Comparison of ENCODE assay signal across 7 mouse cellular contexts in genomic region chr11:69758090-69758456, GRCm38 (mm10). TPM values are rescaled to one million over a fixed set of nuclear protein-coding genes. Genes with fewer than 3 reads are reported as not detected.
DNase-seq lines count a peak whose midpoint lies in the region; ATAC-seq and TF ChIP-seq lines count a peak whose summit lies in the region.

No protein-coding gene starts in this region.

- H3K4me1 ChIP-seq in embryonic facial prominence, embryonic 11.5 days (ENCODE audit: control insufficient read depth, insufficient read depth, low read length): peaks cover 4% of the 10 kb centered on the region
- H3K4me1 ChIP-seq in kidney, adult 2 months (ENCODE audit: control insufficient read depth, insufficient read depth, low read length): peaks cover 9% of the 10 kb centered on the region; the same call in 1 of the 2 replicates
- peaks cover 43% of the 10 kb centered on the region for H3K4me1 ChIP-seq in limb, embryonic 12.5 days (replicated peaks)
- H3K4me1 ChIP-seq in midbrain, embryonic 15.5 days: peaks cover 54% of the 10 kb centered on the region
- H3K4me1 ChIP-seq in spleen, adult 2 months (ENCODE audit: control insufficient read depth, insufficient read depth, insufficient read length): peaks cover 14% of the 10 kb centered on the region; the same call in 1 of the 2 replicates

- no peak for TF ChIP-seq CTCF in kidney, adult 2 months (conservative IDR thresholded peaks at IDR 0.05; ENCODE audit: insufficient read depth, insufficient read length, low read depth, low read length)
- TF ChIP-seq CTCF in spleen, adult 2 months (IDR thresholded peaks at IDR 0.05; ENCODE audit: extremely low read depth, insufficient read depth, insufficient read length, insufficient replicate concordance): no peak

- peak overlapping the region; percentile 97 for H3K27ac ChIP-seq in embryonic facial prominence, embryonic 11.5 days (replicated peaks; ENCODE audit: low read depth, low read length)
- H3K27ac ChIP-seq in kidney, adult 2 months (ENCODE audit: insufficient read depth, low read depth, low read length): peak overlapping the region; percentile 88
- peak overlapping the region; percentile 98 for H3K27ac ChIP-seq in limb, embryonic 12.5 days
- peak overlapping the region; percentile 99 for H3K27ac ChIP-seq in midbrain, embryonic 15.5 days
- H3K27ac ChIP-seq in spleen, adult 2 months (ENCODE audit: insufficient read depth, low read length): peak overlapping the region; percentile 81

- peak overlapping the region; percentile 53 for H3K4me3 ChIP-seq in embryonic facial prominence, embryonic 11.5 days (ENCODE audit: low read depth, low read length)
- H3K4me3 ChIP-seq in kidney, adult 2 months (ENCODE audit: insufficient read depth, low read depth, low read length): peak overlapping the region; percentile 68
- H3K4me3 ChIP-seq in limb, embryonic 12.5 days (replicated peaks): peak overlapping the region; percentile 63
- peak overlapping the region; percentile 48 for H3K4me3 ChIP-seq in midbrain, embryonic 15.5 days
- peak overlapping the region; percentile 67 for H3K4me3 ChIP-seq in spleen, adult 2 months (ENCODE audit: extremely low read depth, insufficient read depth, insufficient read length)

- H3K27me3 ChIP-seq in embryonic facial prominence, embryonic 11.5 days (ENCODE audit: control insufficient read depth, insufficient read depth, low read length): no peaks in the 10 kb centered on the region
- no peaks in the 10 kb centered on the region for H3K27me3 ChIP-seq in kidney, adult 2 months (replicated peaks; ENCODE audit: control insufficient read depth, insufficient read depth, low read length)
- no peaks in the 10 kb centered on the region for H3K27me3 ChIP-seq in limb, embryonic 12.5 days
- H3K27me3 ChIP-seq in midbrain, embryonic 15.5 days (replicated peaks): no peaks in the 10 kb centered on the region
- no peaks in the 10 kb centered on the region for H3K27me3 ChIP-seq in spleen, adult 2 months (ENCODE audit: control insufficient read depth, insufficient read depth, low read length)

- WGBS in embryonic facial prominence, embryonic 11.5 days: 0% methylated on average over 23 of the region's 26 CpGs
- WGBS in kidney, adult 2 months: under 1% methylated on average over 26 of the region's 26 CpGs
- WGBS in limb, embryonic 12.5 days: 0% methylated on average over 26 of the region's 26 CpGs
- WGBS in midbrain, embryonic 15.5 days: under 1% methylated on average over 25 of the region's 26 CpGs
- WGBS in spleen, adult 2 months: under 1% methylated on average over 26 of the region's 26 CpGs

- peak; percentile 86 for ATAC-seq in embryonic facial prominence, embryonic 11.5 days (replicated peaks; ENCODE audit: insufficient number of reproducible peaks, low FRiP score, low TSS enrichment, low read depth)
- peak; percentile 71 for ATAC-seq in limb, embryonic 12.5 days (ENCODE audit: insufficient number of reproducible peaks, insufficient read depth, low FRiP score, low TSS enrichment, low read depth)
- ATAC-seq in midbrain, embryonic 15.5 days (replicated peaks): peak; percentile 87

- TF ChIP-seq POLR2A in kidney, adult 2 months (IDR thresholded peaks at IDR 0.05; ENCODE audit: low read depth, low read length): no peak
- no peak for TF ChIP-seq POLR2A in spleen, adult 2 months (IDR thresholded peaks at IDR 0.05; ENCODE audit: low read depth, low read length)

- H3K9me3 ChIP-seq in embryonic facial prominence, embryonic 11.5 days (replicated peaks; ENCODE audit: control insufficient read depth, low read length): no peaks in the 10 kb centered on the region
- no peaks in the 10 kb centered on the region for H3K9me3 ChIP-seq in limb, embryonic 12.5 days
- no peaks in the 10 kb centered on the region for H3K9me3 ChIP-seq in midbrain, embryonic 15.5 days

- H3K4me2 ChIP-seq in embryonic facial prominence, embryonic 11.5 days (ENCODE audit: low read depth, low read length): peak overlapping the region; percentile 53
- H3K4me2 ChIP-seq in limb, embryonic 12.5 days: peak overlapping the region; percentile 78
- H3K4me2 ChIP-seq in midbrain, embryonic 15.5 days: peak overlapping the region; percentile 81

- H3K9ac ChIP-seq in embryonic facial prominence, embryonic 11.5 days (replicated peaks; ENCODE audit: low read length): peak overlapping the region; percentile 79
- H3K9ac ChIP-seq in limb, embryonic 12.5 days (replicated peaks): peak overlapping the region; percentile 72
- peak overlapping the region; percentile 76 for H3K9ac ChIP-seq in midbrain, embryonic 15.5 days

- H3K36me3 ChIP-seq in embryonic facial prominence, embryonic 11.5 days (replicated peaks; ENCODE audit: control insufficient read depth, insufficient read depth, low read depth, low read length): no peaks in the 10 kb centered on the region
- H3K36me3 ChIP-seq in kidney, adult 2 months (ENCODE audit: control insufficient read depth, insufficient read depth, low read length): no peaks in the 10 kb centered on the region
- H3K36me3 ChIP-seq in limb, embryonic 12.5 days: no peaks in the 10 kb centered on the region
- H3K36me3 ChIP-seq in midbrain, embryonic 15.5 days (replicated peaks): no peaks in the 10 kb centered on the region
- H3K36me3 ChIP-seq in spleen, adult 2 months (ENCODE audit: control insufficient read depth, insufficient read depth, low read length): no peaks in the 10 kb centered on the region

- DNase-seq in adrenal gland, postnatal 14 days: peak; percentile 99
- DNase-seq in embryonic facial prominence, embryonic 11.5 days (ENCODE audit: low spot score): peak; percentile 96
- peak; percentile 98 to 99 for DNase-seq in heart, adult 18-20 months
- peak; percentile 98 for DNase-seq in kidney, adult 2 months
- DNase-seq in spleen, adult 2 months (ENCODE audit: low read depth in 1 of 2, low spot score in 2 of 2): peak; percentile 89 to 96

RNA-seq across cellular contexts. Expression of gene Polr2a, which starts 0.4 kb away (rescaled TPM):
- 78.0 and 84.0 TPM in 2 replicates for total RNA-seq in adrenal gland, postnatal 14 days (2021)
- 51.4 and 56.5 TPM in 2 replicates for polyA plus RNA-seq in embryonic facial prominence, embryonic 11.5 days (2014; fragmentation: Nextera tagmentation; extraction: Ambion mirVana)
- total RNA-seq in heart, adult 18-20 months (2021): 10 to 100 TPM; 27.4 to 33.4 TPM
- 25.3 and 37.8 TPM in 2 replicates for polyA plus RNA-seq in kidney, adult 2 months (2012; rRNA removed)
- polyA plus RNA-seq in limb, embryonic 12.5 days (2016; fragmentation: Nextera tagmentation; extraction: Ambion mirVana): 27.2 and 38.1 TPM in 2 replicates
- polyA plus RNA-seq in midbrain, embryonic 15.5 days (2015; fragmentation: Nextera tagmentation; extraction: Ambion mirVana): 15.9 and 17.4 TPM in 2 replicates
- 43.8 and 45.4 TPM in 2 replicates for polyA plus RNA-seq in spleen, adult 2 months (2012; rRNA removed)

RNA-seq across cellular contexts. Expression of gene Slc35g3, which starts 3.7 kb away (rescaled TPM):
- not detected in 2 replicates for total RNA-seq in adrenal gland, postnatal 14 days (2021)
- polyA plus RNA-seq in embryonic facial prominence, embryonic 11.5 days (2014; fragmentation: Nextera tagmentation; extraction: Ambion mirVana): 0.18 TPM in 1 of 2 replicates, not detected in the other
- not detected for total RNA-seq in heart, adult 18-20 months (2021)
- 0.05 and 0.10 TPM in 2 replicates for polyA plus RNA-seq in kidney, adult 2 months (2012; rRNA removed)
- polyA plus RNA-seq in limb, embryonic 12.5 days (2016; fragmentation: Nextera tagmentation; extraction: Ambion mirVana): 0.13 and 0.18 TPM in 2 replicates
- 0.17 and 0.26 TPM in 2 replicates for polyA plus RNA-seq in midbrain, embryonic 15.5 days (2015; fragmentation: Nextera tagmentation; extraction: Ambion mirVana)
- not detected in 2 replicates for polyA plus RNA-seq in spleen, adult 2 months (2012; rRNA removed)

RNA-seq across cellular contexts. Expression of gene Zbtb4, which starts 7.6 kb away (rescaled TPM):
- 39.9 and 42.4 TPM in 2 replicates for total RNA-seq in adrenal gland, postnatal 14 days (2021)
- polyA plus RNA-seq in embryonic facial prominence, embryonic 11.5 days (2014; fragmentation: Nextera tagmentation; extraction: Ambion mirVana): 1.1 and 1.2 TPM in 2 replicates
- 10 to 100 TPM; 41.7 to 44.7 TPM for total RNA-seq in heart, adult 18-20 months (2021)
- polyA plus RNA-seq in kidney, adult 2 months (2012; rRNA removed): 22.3 and 24.4 TPM in 2 replicates
- 1.9 and 2.4 TPM in 2 replicates for polyA plus RNA-seq in limb, embryonic 12.5 days (2016; fragmentation: Nextera tagmentation; extraction: Ambion mirVana)
- 4.1 and 4.3 TPM in 2 replicates for polyA plus RNA-seq in midbrain, embryonic 15.5 days (2015; fragmentation: Nextera tagmentation; extraction: Ambion mirVana)
- 28.4 and 37.0 TPM in 2 replicates for polyA plus RNA-seq in spleen, adult 2 months (2012; rRNA removed)

RNA-seq across cellular contexts. Expression of gene Chrnb1, which starts 37.7 kb away (rescaled TPM):
- total RNA-seq in adrenal gland, postnatal 14 days (2021): 2.4 and 3.2 TPM in 2 replicates
- 3.0 and 3.6 TPM in 2 replicates for polyA plus RNA-seq in embryonic facial prominence, embryonic 11.5 days (2014; fragmentation: Nextera tagmentation; extraction: Ambion mirVana)
- 1 to 10 TPM; 2.0 to 4.6 TPM for total RNA-seq in heart, adult 18-20 months (2021)
- 11.9 and 14.3 TPM in 2 replicates for polyA plus RNA-seq in kidney, adult 2 months (2012; rRNA removed)
- 15.4 and 17.1 TPM in 2 replicates for polyA plus RNA-seq in limb, embryonic 12.5 days (2016; fragmentation: Nextera tagmentation; extraction: Ambion mirVana)
- polyA plus RNA-seq in midbrain, embryonic 15.5 days (2015; fragmentation: Nextera tagmentation; extraction: Ambion mirVana): 0.98 and 1.2 TPM in 2 replicates
- polyA plus RNA-seq in spleen, adult 2 months (2012; rRNA removed): 7.1 and 8.4 TPM in 2 replicates

RNA-seq across cellular contexts. Expression of gene Fgf11, which starts 43.6 kb away (rescaled TPM):
- 3.5 and 3.8 TPM in 2 replicates for total RNA-seq in adrenal gland, postnatal 14 days (2021)
- polyA plus RNA-seq in embryonic facial prominence, embryonic 11.5 days (2014; fragmentation: Nextera tagmentation; extraction: Ambion mirVana): 0.92 and 0.97 TPM in 2 replicates
- total RNA-seq in heart, adult 18-20 months (2021): 1 to 10 TPM; 2.6 to 3.0 TPM
- polyA plus RNA-seq in kidney, adult 2 months (2012; rRNA removed): 2.6 and 3.3 TPM in 2 replicates
- 1.2 and 1.5 TPM in 2 replicates for polyA plus RNA-seq in limb, embryonic 12.5 days (2016; fragmentation: Nextera tagmentation; extraction: Ambion mirVana)
- 3.7 and 4.5 TPM in 2 replicates for polyA plus RNA-seq in midbrain, embryonic 15.5 days (2015; fragmentation: Nextera tagmentation; extraction: Ambion mirVana)
- polyA plus RNA-seq in spleen, adult 2 months (2012; rRNA removed): 1.1 and 1.2 TPM in 2 replicates

Comparison
In these comparisons a context has a peak if more than half of its experiments do, and no peak if none do; other contexts are left out.
1. Peak in every context shown above with its lines: DNase-seq, ATAC-seq, H3K4me3 ChIP-seq and H3K27ac ChIP-seq.